Mouse (Mus musculus) gonadal fat pad, adult 2 months (tissue): Measurements from ENCODE around the gene Trpm3. TPM values are rescaled to one million over a fixed set of nuclear protein-coding genes. Genes with fewer than 3 reads are reported as not detected.

Experiments
- DNase-seq: peaks from one replicate; pipeline ENCODE4 v3.0.0-alpha.2; 2012; ENCODE audit warnings: low read depth
- polyA plus RNA-seq: library from polyadenylated mRNA; depleted of rRNA; stranded (reverse); fragments of >200 nt; gene quantifications from 2 replicates; pipeline ENCODE4 v1.2.3, GENCODE M21; 2012

Trpm3 gene
- polyA plus RNA-seq, 1 experiment, result 16.0 TPM

GRCm38 (mm10) chr19:22920949-22921348, 782.1 kb downstream of the Trpm3 start:
- DNase-seq, result no peak

- DNase-seq, result no peak
Observed at GRCm38 (mm10) chr19:22922871-22923670, 784.2 kb downstream of the Trpm3 start.

- no peak for DNase-seq
Observed at GRCm38 (mm10) chr19:22925284-22925683, 786.4 kb downstream of the Trpm3 start.

- no peak for DNase-seq
Observed at GRCm38 (mm10) chr19:22926753-22927152, 787.9 kb downstream of the Trpm3 start.

GRCm38 (mm10) chr19:22928366-22928765, 789.5 kb downstream of the Trpm3 start:
- DNase-seq, result no peak

- DNase-seq, result no peak
Observed at GRCm38 (mm10) chr19:22929768-22930167, 790.9 kb downstream of the Trpm3 start.

GRCm38 (mm10) chr19:22930368-22930834, 791.6 kb downstream of the Trpm3 start:
- DNase-seq, result no peak

- DNase-seq, result no peak
Observed at GRCm38 (mm10) chr19:22931006-22931405, 792.2 kb downstream of the Trpm3 start.

- DNase-seq, result no peak
Observed at GRCm38 (mm10) chr19:22935067-22935466, 796.2 kb downstream of the Trpm3 start.

GRCm38 (mm10) chr19:22938848-22939724, 800.2 kb downstream of the Trpm3 start:
- no peak for DNase-seq

GRCm38 (mm10) chr19:22939836-22940235, 801.0 kb downstream of the Trpm3 start:
- DNase-seq, result no peak

- DNase-seq, result peak; percentile 47
Observed at GRCm38 (mm10) chr19:22940487-22940886, 801.6 kb downstream of the Trpm3 start.

GRCm38 (mm10) chr19:22940956-22941355, 802.1 kb downstream of the Trpm3 start:
- DNase-seq, result no peak

GRCm38 (mm10) chr19:22952480-22952879, 813.6 kb downstream of the Trpm3 start:
- DNase-seq, result no peak

GRCm38 (mm10) chr19:22953191-22953590, 814.3 kb downstream of the Trpm3 start:
- DNase-seq, result no peak

- no peak for DNase-seq
Observed at GRCm38 (mm10) chr19:22958414-22958813, 819.6 kb downstream of the Trpm3 start.

- no peak for DNase-seq
Observed at GRCm38 (mm10) chr19:22960450-22961265, 821.8 kb downstream of the Trpm3 start.

GRCm38 (mm10) chr19:22962001-22962708, 823.3 kb downstream of the Trpm3 start:
- no peak for DNase-seq

- no peak for DNase-seq
Observed at GRCm38 (mm10) chr19:22962731-22963130, 823.9 kb downstream of the Trpm3 start.

- DNase-seq, result no peak
Observed at GRCm38 (mm10) chr19:22963726-22964398, 825.0 kb downstream of the Trpm3 start.
